Mouse (Mus musculus) megakaryocyte-erythroid progenitor cell, adult 5-6 weeks (primary cell): Measurements from ENCODE around the gene Sema6c. TPM values are rescaled to one million over a fixed set of nuclear protein-coding genes. Genes with fewer than 3 reads are reported as not detected.
A peak's percentile ranks its signal among the peaks of the same experiment; 100 is the strongest.

ENCODE experiments used
- ATAC-seq: replicated peaks from 2 replicates; pipeline ENCODE4 v1.8.0; 2016; ENCODE audit warnings: mild to moderate bottlenecking, inconsistent platforms; ENCODE audit not compliant: severe bottlenecking, poor library complexity, low FRiP score, low TSS enrichment
- total RNA-seq, 2 experiments: library from RNA; stranded (forward) in 1 of 2; stranded (reverse) in 1 of 2; fragments of 200-1000, 215-1000 nt in 1 of 2; fragments of >200 nt in 1 of 2; fragmentation: Nextera tagmentation in 1 of 2; gene quantifications; 2 replicates each; pipeline ENCODE4 v1.2.3; 2014 to 2017

Sema6c gene
- total RNA-seq, 2 experiments from 2014 or later = not detected

GRCm38 (mm10) chr3:95141474-95141873 lies 18.8 kb upstream of the Sema6c start:
- peak; percentile 28; the same call in 1 of the 2 replicates for ATAC-seq

GRCm38 (mm10) chr3:95141952-95142616 lies 18.2 kb upstream of the Sema6c start, which contains the start of gene Tnfaip8l2:
TSS of gene Tnfaip8l2 (minus strand) at chr3:95142360.
- peak; percentile 74 for ATAC-seq

DNA sequence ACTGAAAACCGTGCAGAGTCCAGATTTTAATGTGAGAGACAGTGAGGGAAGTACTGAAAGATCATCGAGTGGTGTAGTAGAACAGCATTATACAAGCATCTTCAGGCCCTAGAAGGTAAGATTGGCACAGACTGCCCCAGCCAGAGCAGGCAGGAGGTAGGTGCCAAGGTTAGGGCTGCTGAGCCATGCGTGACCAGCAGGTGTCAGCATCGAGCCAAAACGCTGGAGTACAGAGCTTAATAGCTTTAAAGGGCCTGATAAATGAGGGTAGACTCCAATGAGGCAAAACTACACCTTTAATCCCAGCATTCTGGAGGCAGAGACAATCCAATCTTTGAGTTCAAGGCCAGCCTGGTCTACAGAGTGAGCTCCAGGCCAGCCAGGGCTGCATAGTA lies 17.6 kb upstream of the Sema6c start:
- peak; percentile 84 for ATAC-seq

DNA sequence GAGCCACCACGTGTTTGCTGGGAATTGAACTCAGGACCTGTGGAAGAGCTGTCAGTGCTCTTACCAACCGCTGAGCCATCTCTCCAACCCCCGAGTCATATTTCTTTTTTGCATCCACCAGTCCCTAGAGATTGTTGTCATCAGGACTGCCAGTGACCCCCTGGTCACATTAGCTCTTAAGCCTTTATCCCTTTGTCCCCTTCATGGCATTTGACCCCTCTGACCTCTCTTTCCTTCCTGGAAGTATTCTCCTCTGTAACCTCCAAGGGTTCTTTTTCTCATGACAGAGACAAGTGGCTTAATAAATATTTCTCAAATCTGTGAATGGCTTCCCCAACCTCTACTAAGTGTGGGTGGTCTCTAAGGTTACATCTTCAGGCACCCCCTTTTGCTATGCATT lies 12.3 kb upstream of the Sema6c start:
- no peak for ATAC-seq

- peak; percentile 89 for ATAC-seq
Measured at GRCm38 (mm10) chr3:95153874-95154273, 6.4 kb upstream of the Sema6c start.

GRCm38 (mm10) chr3:95159511-95159986 lies 708 bp upstream of the Sema6c start:
- ATAC-seq = no peak

GRCm38 (mm10) chr3:95161041-95161551 lies 839 bp downstream of the Sema6c start:
- no peak for ATAC-seq

GRCm38 (mm10) chr3:95161618-95162344 lies 1.5 kb downstream of the Sema6c start:
- no peak for ATAC-seq

GRCm38 (mm10) chr3:95162345-95162628 lies 2.0 kb downstream of the Sema6c start:
- no peak for ATAC-seq

DNA sequence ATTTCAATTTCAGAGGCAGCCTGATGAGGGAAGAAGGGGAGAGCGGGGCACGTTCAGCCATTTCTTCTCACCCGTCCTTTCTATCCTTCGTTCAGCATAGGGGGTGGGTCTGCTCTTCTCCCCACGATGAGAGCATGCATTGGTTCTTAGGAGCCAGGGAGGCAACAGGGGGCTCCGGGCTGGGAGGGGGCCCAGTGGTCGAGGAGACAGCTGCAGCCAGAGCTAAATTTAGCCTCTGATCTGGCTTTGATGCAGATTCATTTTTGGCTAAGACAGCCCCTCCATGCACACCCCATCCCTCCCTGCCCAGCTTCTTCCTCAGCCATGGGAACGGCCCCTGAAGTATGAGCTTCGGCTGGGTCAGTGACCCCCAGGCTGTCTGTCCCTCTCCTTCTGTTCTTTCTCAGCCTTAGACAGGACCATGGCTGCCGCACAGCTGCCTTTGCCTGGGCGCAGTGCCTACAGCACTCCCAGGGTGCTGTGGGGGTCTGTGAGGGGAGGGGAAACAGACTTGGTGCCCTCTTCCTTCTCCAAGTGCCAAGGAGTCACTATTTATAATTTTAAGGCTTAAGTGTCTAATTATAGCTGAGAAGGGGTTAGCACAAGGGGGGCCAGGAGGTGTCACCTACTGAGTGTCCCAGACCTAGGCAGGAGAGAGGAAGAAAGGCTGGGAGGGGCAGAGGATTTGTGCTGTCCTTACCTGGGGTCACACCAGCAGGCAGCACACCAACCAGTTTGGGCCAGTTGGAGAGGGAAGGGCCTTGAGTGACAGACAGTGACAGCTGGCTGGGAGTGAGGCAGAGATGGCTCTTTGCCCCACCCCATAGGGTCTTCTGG lies 3.4 kb downstream of the Sema6c start:
- no peak for ATAC-seq

DNA sequence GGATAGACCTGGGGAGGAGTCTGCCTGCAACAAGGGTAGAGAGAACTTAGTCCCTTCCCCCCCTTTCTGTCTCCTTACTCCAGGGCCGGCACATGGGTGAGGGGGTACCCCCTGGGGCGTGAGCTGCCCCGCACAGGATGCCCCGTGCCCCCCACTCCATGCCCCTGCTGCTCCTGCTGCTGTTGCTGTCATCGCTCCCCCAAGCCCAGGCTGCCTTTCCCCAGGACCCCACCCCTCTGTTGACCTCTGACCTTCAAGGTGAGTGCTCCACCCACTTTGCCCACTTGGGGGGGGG lies 3.9 kb downstream of the Sema6c start:
- no peak for ATAC-seq

DNA sequence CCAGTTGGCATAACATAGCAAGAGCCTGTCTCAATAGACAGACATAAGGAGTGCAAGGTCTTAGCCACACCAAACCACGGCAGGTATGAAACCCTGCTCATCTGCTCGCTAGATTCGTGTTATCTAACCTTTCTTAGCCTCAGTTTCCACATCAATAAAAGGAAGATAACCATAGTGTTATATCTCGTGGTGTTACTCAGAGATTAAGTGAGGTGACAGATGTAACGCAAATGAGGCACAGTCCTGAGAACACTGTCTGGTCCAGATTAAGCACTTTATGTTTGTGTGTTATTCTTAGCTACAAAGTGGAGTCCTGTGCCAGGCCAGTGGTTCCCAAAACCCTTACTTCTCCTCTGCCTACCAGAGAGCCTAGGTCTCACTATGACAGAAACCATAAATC lies 4.6 kb downstream of the Sema6c start:
- ATAC-seq = no peak

- no peak for ATAC-seq
Measured at GRCm38 (mm10) chr3:95169996-95170395, 9.7 kb downstream of the Sema6c start.

DNA sequence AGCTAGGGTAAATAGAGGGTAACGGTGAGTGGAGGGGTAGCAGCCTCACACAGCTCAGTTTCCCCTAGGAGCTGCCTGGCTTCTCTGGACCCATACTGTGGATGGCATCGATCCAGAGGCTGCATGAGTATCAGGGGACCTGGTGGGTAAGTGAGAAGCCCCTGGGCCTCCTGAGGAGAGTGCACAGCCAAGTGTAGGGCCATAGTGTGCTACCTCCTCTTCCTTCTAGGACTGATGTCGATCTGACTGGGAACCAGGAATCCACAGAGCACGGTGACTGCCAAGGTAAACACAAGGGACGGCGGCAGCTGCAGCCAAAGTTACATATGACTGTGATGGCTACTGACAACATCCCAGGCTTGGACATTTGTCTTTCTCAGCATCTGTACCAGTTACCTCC lies 10.8 kb downstream of the Sema6c start:
- no peak for ATAC-seq

DNA sequence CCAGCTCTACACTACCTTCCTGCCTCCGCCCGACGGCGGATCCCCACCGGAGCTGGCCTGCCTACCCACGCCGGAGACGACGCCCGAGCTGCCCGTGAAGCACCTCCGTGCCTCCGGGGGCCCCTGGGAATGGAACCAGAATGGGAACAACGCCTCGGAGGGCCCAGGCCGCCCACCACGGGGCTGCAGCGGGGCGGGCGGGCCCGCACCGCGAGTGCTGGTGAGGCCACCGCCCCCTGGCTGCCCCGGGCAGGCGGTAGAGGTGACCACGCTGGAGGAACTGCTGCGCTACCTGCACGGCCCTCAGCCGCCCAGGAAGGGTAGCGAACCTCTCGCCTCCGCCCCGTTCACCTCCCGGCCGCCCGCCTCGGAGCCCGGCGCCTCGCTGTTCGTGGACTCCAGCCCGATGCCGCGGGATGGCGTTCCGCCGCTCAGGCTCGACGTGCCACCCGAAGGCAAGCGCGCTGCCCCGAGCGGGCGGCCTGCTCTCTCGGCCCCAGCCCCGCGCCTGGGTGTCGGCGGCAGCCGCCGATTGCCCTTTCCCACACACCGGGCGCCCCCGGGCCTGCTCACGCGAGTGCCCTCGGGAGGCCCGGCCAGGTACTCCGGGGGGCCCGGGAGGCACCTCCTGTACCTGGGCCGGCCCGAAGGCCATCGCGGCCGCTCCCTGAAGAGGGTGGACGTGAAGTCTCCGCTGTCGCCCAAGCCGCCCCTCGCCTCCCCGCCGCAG lies 12.4 kb downstream of the Sema6c start:
- ATAC-seq = no peak

- peak; percentile 24; the same call in 1 of the 2 replicates for ATAC-seq
Measured at GRCm38 (mm10) chr3:95173256-95173949, 13.1 kb downstream of the Sema6c start.

- ATAC-seq = peak; percentile 80
Measured at GRCm38 (mm10) chr3:95174011-95174592, 13.8 kb downstream of the Sema6c start.

DNA sequence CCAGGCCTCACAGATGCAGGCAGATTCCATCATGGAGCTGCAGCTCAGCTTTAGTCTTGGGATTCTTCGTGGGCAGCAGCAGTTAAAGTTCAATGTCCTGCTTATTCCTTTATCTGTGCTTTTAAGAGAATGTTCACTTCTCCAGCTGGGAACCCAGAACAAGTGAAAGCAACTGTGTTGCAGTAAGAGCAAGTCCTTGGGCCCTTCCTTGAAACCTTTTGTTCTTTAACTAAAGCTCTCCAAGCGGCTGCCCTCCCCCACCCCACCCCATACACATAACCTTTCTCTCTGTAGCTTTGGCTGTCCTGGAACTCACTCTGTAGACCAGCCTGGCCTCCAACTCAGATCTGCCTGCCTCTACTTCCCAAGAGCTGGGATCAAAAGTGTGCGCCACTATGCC lies 16.2 kb downstream of the Sema6c start:
- no peak for ATAC-seq

DNA sequence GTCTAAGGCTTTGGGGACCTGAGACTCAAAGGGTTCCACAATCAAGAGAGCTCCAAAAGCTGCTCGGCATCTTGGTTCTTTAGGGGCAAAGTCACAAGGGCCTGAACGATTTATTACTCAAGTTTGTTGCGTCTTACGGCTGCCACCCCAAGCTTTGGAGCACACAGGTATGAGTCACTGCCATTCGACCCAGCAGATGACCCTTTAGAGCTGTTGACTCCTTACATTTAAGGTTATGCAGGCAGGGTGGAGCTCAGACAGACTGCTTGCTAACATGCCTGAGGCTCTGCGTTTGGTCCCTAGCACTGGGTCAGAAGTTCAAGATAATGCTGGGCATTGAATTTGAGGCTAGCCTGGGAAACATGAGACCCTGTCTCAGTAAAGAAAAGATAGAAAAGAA lies 17.3 kb downstream of the Sema6c start:
- ATAC-seq = no peak
